In genomic region chr3:154133986-154134385, GRCm38 (mm10) we compare ENCODE assay signal across 22 mouse cellular contexts.
DNase-seq lines count a peak whose midpoint lies in the region; TF ChIP-seq lines count a peak whose summit lies in the region.
"Had no signal": no experiment of that assay in that cellular context is flagged by ENCODE, and none has a peak within 500 bp of the region (broad histone marks: within the 10 kb centered on the region; RNA-seq: fewer than 3 reads in every experiment).

No protein-coding gene starts in this region.

- intact Hi-C loops in gastrocnemius, adult 2 months (cut with DNase I) = no loop called here
- intact Hi-C loops in left cerebral cortex, postnatal 4 days (cut with DNase I) = no loop called here
- intact Hi-C loops in gastrocnemius, postnatal 14 days (cut with DNase I; ENCODE audit: low total_unique reads) = no loop called here

- peak; percentile 32 for DNase-seq in gastrocnemius, adult 2 months
- no peak for DNase-seq in gastrocnemius, postnatal 25 days
- peak; percentile 17 for DNase-seq in left cerebral cortex, postnatal 4 days
- DNase-seq in left cerebral cortex, adult 9 months (ENCODE audit: low spot score in 2 of 2) = no peak
- peak; percentile 39 for DNase-seq in NIH3T3 (ENCODE audit: low read depth)
- peak; percentile 38 for DNase-seq in gastrocnemius, postnatal 14 days
- no peak for DNase-seq in urinary bladder, postnatal 25 days (ENCODE audit: low spot score)
- DNase-seq: adrenal gland, adult 8-10 months; cerebellum, adult 9-11 months; kidney, adult 18-20 months; kidney, postnatal 36 days; liver, embryonic 13.5 days; midbrain, embryonic 14.5 days; thymus, adult 2 months; thymus, postnatal 36 days had no signal

- no peak overlapping the region for H3K4me3 ChIP-seq in gastrocnemius, adult 2 months
- H3K4me3 ChIP-seq: erythroblast, embryonic 14.5 days; hindbrain, embryonic 15.5 days; kidney, embryonic 15.5 days; layer of hippocampus, adult 2 months; left cerebral cortex, adult 2 months; liver, embryonic 13.5 days; lung, embryonic 15.5 days had no signal

- no peak for TF ChIP-seq CTCF in gastrocnemius, adult 2 months (IDR thresholded peaks at IDR 0.05)

- no peak overlapping the region for H3K27ac ChIP-seq in gastrocnemius, adult 2 months
- H3K27ac ChIP-seq: hindbrain, embryonic 15.5 days; kidney, embryonic 15.5 days; layer of hippocampus, adult 2 months; left cerebral cortex, adult 2 months; liver, embryonic 13.5 days; lung, embryonic 15.5 days; macrophage had no signal

Comparison
In these comparisons a context has a peak if more than half of its experiments do, and no peak if none do; other contexts are left out.
1. DNase-seq: peak in gastrocnemius, adult 2 months (single experiment), left cerebral cortex, postnatal 4 days (single experiment), NIH3T3 (single experiment) and gastrocnemius, postnatal 14 days (single experiment); none in gastrocnemius, postnatal 25 days (single experiment), left cerebral cortex, adult 9 months (0 of 2) and urinary bladder, postnatal 25 days (single experiment).